Mouse (Mus musculus) limb, embryonic 11.5 days (tissue): ENCODE data around the gene Eif2b3. TPM values are rescaled to one million over a fixed set of nuclear protein-coding genes. Genes with fewer than 3 reads are reported as not detected.

Source experiments
- ATAC-seq: fragments of 200-750 bp; cut with Nextera tagmentation; 2 replicates; pipeline ENCODE4 v1.8.0; 2017; ENCODE audit warnings: low read depth; ENCODE audit not compliant: insufficient number of reproducible peaks, low FRiP score, low TSS enrichment
- DNase-seq: peaks from one replicate; pipeline ENCODE4 v3.0.0-alpha.2; 2015; ENCODE audit warnings: low spot score
- H3K27ac ChIP-seq: fragments of 300-500 bp; sonication (generic); replicated peaks from 2 replicates; pipeline ENCODE4 v1.5.1; 2014; ENCODE audit warnings: low read depth, mild to moderate bottlenecking, low read length
- H3K27me3 ChIP-seq: fragments of 300-500 bp; sonication (generic); 2 replicates; pipeline ENCODE4 v1.6.1; 2014; ENCODE audit warnings: mild to moderate bottlenecking, low read length, mixed read lengths; ENCODE audit not compliant: control insufficient read depth, insufficient read depth
- H3K36me3 ChIP-seq: fragments of 300-500 bp; sonication (generic); 2 replicates; pipeline ENCODE4 v1.6.1; 2014; ENCODE audit warnings: mild to moderate bottlenecking, low read length, moderate library complexity, mixed read lengths; ENCODE audit not compliant: control insufficient read depth, insufficient read depth
- H3K4me1 ChIP-seq: fragments of 300-500 bp; sonication (generic); 2 replicates; pipeline ENCODE4 v1.6.1; 2014; ENCODE audit warnings: low read length, mixed read lengths; ENCODE audit not compliant: control insufficient read depth, insufficient read depth
- H3K4me2 ChIP-seq: fragments of 300-500 bp; sonication (generic); 2 replicates; pipeline ENCODE4 v1.6.1; 2014; ENCODE audit warnings: low read depth, mild to moderate bottlenecking, moderate library complexity; ENCODE audit not compliant: severe bottlenecking
- H3K4me3 ChIP-seq: fragments of 300-500 bp; sonication (generic); 2 replicates; pipeline ENCODE4 v1.5.1; 2014; ENCODE audit warnings: low read depth, low read length
- H3K9ac ChIP-seq: fragments of 300-500 bp; sonication (generic); 2 replicates; pipeline ENCODE4 v1.6.1; 2014; ENCODE audit warnings: mild to moderate bottlenecking, low read length
- H3K9me3 ChIP-seq: fragments of 300-500 bp; sonication (generic); 2 replicates; pipeline ENCODE4 v1.6.1; 2016; ENCODE audit warnings: low read length; ENCODE audit not compliant: control insufficient read depth
- WGBS: fragments of 180-500 bp; shearing (Covaris S2); extraction: QIAGEN DNeasy Blood & Tissue Kit; methylation state at CpG from one replicate; pipeline ENCODE4 v1.1.7; 2014; 5-methylcytosine and 5-hydroxymethylcytosine counted together
- polyA plus RNA-seq: library from polyadenylated mRNA; unstranded; fragments of >200 nt; fragmentation: Nextera tagmentation; extraction: Ambion mirVana; gene quantifications from 2 replicates; pipeline ENCODE4 v1.2.1, GENCODE M21; 2014

Eif2b3 gene
- polyA plus RNA-seq, 1 experiment from 2014 or later = 57.2 TPM

DNA sequence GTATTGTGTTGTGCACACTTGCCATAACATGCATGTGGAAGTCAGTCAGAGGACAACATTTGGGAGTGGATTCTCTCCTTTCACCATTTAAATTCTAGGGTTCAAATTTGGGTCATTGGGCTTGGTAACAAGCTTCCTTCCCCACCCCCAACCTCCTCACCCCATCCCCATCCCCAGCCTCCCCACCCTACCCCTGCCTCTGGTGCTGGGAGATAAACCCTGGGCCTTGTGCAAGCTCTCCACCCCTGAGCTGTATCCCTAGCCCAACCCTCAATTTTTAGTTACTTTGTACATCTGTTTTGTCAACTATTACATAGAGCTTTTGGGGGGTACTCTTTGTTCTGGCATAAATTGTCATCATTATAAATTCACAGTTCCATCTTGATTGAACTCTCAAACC is 36.9 kb downstream of the Eif2b3 start:
- Histone ChIP-seq H3K4me3 (no peak overlapping the region), H3K36me3 (no peaks in the 10 kb centered on the region), H3K9ac (no peak overlapping the region), H3K4me2 (no peak overlapping the region), H3K27ac (no peak overlapping the region), H3K9me3 (no peaks in the 10 kb centered on the region), H3K4me1 (no peaks in the 10 kb centered on the region), H3K27me3 (no peaks in the 10 kb centered on the region)
- ATAC-seq = no peak
- DNase-seq = no peak

DNA sequence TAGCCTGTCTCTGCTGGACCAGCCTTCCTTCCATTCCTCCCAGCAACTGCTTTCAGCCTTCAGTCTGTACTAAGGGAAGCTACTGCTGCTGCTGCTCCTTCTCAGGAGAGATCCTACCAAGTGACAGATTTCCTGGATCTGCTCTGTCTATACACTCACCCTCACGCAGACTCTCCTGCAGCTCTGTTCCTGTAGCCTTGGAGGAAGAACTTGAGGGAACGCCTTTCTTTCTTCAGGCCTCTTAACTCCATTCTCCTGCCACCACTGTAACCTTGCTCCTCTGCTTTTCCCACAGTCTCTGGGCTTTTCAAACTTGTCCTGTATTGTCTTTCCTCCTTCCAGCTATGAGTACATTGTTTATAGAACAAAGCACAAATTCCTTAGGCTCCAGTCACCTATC is 37.3 kb downstream of the Eif2b3 start:
- H3K27me3 ChIP-seq = no peaks in the 10 kb centered on the region
- H3K27ac ChIP-seq = no peak overlapping the region
- H3K9me3 ChIP-seq = no peaks in the 10 kb centered on the region
- 88% methylated on average over 2 of the region's 2 CpGs for WGBS
- no peaks in the 10 kb centered on the region for H3K36me3 ChIP-seq
- DNase-seq (no peak), ATAC-seq (no peak)
- no peaks in the 10 kb centered on the region for H3K4me1 ChIP-seq
- H3K4me3 ChIP-seq = no peak overlapping the region
- H3K4me2 ChIP-seq = no peak overlapping the region
- no peak overlapping the region for H3K9ac ChIP-seq

GRCm38 (mm10) chr4:117058512-117058911 is 39.3 kb downstream of the Eif2b3 start:
- Histone ChIP-seq H3K36me3 (no peaks in the 10 kb centered on the region), H3K9ac (no peak overlapping the region), H3K4me3 (no peak overlapping the region), H3K27me3 (no peaks in the 10 kb centered on the region), H3K9me3 (no peaks in the 10 kb centered on the region), H3K27ac (no peak overlapping the region), H3K4me2 (no peak overlapping the region), H3K4me1 (no peaks in the 10 kb centered on the region)
- ATAC-seq (no peak), DNase-seq (no peak)
- WGBS = 92% methylated on average over 4 of the region's 4 CpGs

GRCm38 (mm10) chr4:117062700-117063390 is 43.6 kb downstream of the Eif2b3 start:
- Histone ChIP-seq H3K9me3 (no peaks in the 10 kb centered on the region), H3K4me3 (no peak overlapping the region), H3K9ac (no peak overlapping the region), H3K4me2 (no peak overlapping the region), H3K4me1 (no peaks in the 10 kb centered on the region), H3K27me3 (no peaks in the 10 kb centered on the region), H3K36me3 (peaks cover 3% of the 10 kb centered on the region), H3K27ac (no peak overlapping the region)
- ATAC-seq (no peak), DNase-seq (no peak)
- WGBS = 70% methylated on average over 4 of the region's 4 CpGs

- WGBS = 92% methylated on average over 7 of the region's 7 CpGs
- ATAC-seq (no peak), DNase-seq (no peak)
- Histone ChIP-seq H3K9ac (no peak overlapping the region), H3K27me3 (no peaks in the 10 kb centered on the region), H3K9me3 (no peaks in the 10 kb centered on the region), H3K4me3 (no peak overlapping the region), H3K4me2 (no peak overlapping the region), H3K36me3 (peaks cover 15% of the 10 kb centered on the region), H3K27ac (no peak overlapping the region), H3K4me1 (no peaks in the 10 kb centered on the region)
These were observed 48.8 kb downstream of the Eif2b3 start for GRCm38 (mm10) chr4:117068035-117068434.

GRCm38 (mm10) chr4:117069647-117070046 is 50.4 kb downstream of the Eif2b3 start:
- Histone ChIP-seq H3K9me3 (no peaks in the 10 kb centered on the region), H3K9ac (no peak overlapping the region), H3K27me3 (no peaks in the 10 kb centered on the region), H3K4me1 (no peaks in the 10 kb centered on the region), H3K4me3 (no peak overlapping the region), H3K4me2 (no peak overlapping the region), H3K36me3 (peaks cover 15% of the 10 kb centered on the region), H3K27ac (no peak overlapping the region)
- ATAC-seq (no peak), DNase-seq (no peak)
- 93% methylated on average over 1 of the region's 1 CpGs for WGBS

DNA sequence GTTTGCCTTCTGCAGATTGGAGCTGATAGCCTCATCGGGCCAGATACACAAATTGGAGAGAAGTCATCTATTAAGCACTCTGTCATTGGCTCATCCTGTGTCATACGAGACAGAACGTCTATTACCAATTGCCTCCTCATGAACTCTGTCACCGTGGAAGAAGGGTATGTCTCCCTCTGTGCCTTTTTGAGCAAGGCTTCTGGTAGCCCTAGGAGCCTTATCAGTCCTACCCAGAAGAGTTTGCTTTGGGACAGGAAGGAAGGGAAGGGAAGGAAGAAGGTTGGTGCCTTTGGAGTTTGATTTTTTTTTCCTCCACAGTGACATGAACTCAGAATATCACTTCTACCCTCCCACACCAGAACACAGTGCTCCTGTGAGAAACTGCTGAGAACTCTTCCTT is 51.4 kb downstream of the Eif2b3 start:
- Histone ChIP-seq H3K4me1 (no peaks in the 10 kb centered on the region), H3K27ac (no peak overlapping the region), H3K36me3 (peaks cover 18% of the 10 kb centered on the region)

GRCm38 (mm10) chr4:117071183-117071582 is 52.0 kb downstream of the Eif2b3 start:
- peaks cover 17% of the 10 kb centered on the region for H3K36me3 ChIP-seq
- DNase-seq = no peak
- H3K9me3 ChIP-seq = no peaks in the 10 kb centered on the region
- no peaks in the 10 kb centered on the region for H3K4me1 ChIP-seq
- H3K4me2 ChIP-seq = no peak overlapping the region
- 91% methylated on average over 5 of the region's 5 CpGs for WGBS
- H3K27ac ChIP-seq = no peak overlapping the region
- ATAC-seq = no peak
- H3K4me3 ChIP-seq = no peak overlapping the region
- no peak overlapping the region for H3K9ac ChIP-seq
- H3K27me3 ChIP-seq = no peaks in the 10 kb centered on the region

More for the DNA sequence above, 51.4 kb downstream of the Eif2b3 start:
- Histone ChIP-seq H3K9me3 (no peaks in the 10 kb centered on the region), H3K4me3 (no peak overlapping the region), H3K27me3 (no peaks in the 10 kb centered on the region), H3K4me2 (no peak overlapping the region), H3K9ac (no peak overlapping the region)
- WGBS = 89% methylated on average over 4 of the region's 4 CpGs
- ATAC-seq (no peak), DNase-seq (no peak)
